Mouse (Mus musculus) leukemia stem cell, adult 10-12 weeks (primary cell): ENCODE data around the gene 4932415D10Rik. TPM values are rescaled to one million over a fixed set of nuclear protein-coding genes. Genes with fewer than 3 reads are reported as not detected.

ENCODE experiments used
- polyA plus RNA-seq: library from polyadenylated mRNA; stranded (reverse); fragments of >175 nt; gene quantifications from 2 replicates; pipeline ENCODE4 v1.2.3, GENCODE M21; 2012; ENCODE audit warnings: low replicate concordance

4932415D10Rik gene
- polyA plus RNA-seq: not detected in 2 replicates

GRCm38 (mm10) chr10:82316482-82316881, at the start of gene 4932415D10Rik:
Gene 4932415D10Rik, minus strand, starts transcription at chr10:82316582.

GRCm38 (mm10) chr10:82354083-82355010, 38.0 kb upstream of the 4932415D10Rik start, which contains the start of gene Gm4924:
Gene Gm4924, plus strand, starts transcription at chr10:82354255.

GRCm38 (mm10) chr10:82240742-82241400, 75.5 kb downstream of the 4932415D10Rik start, which contains the start of gene Zfp938:
Gene Zfp938, minus strand, starts transcription at chr10:82241280.

Other genes starting within 250 kb of the 4932415D10Rik start
- gene BC024063, start 233.2 kb downstream of the 4932415D10Rik start, polyA plus RNA-seq: not detected in 2 replicates
- 0.13 TPM in 1 of 2 replicates, not detected in the other for gene AU041133, start 188.6 kb downstream of the 4932415D10Rik start, polyA plus RNA-seq
- not detected in 2 replicates for gene Zfp938, start 75.3 kb downstream of the 4932415D10Rik start, polyA plus RNA-seq
- not detected in 2 replicates for gene Gm4924, start 37.7 kb upstream of the 4932415D10Rik start, polyA plus RNA-seq
- not detected in 2 replicates for gene Gm1553, start 176.0 kb upstream of the 4932415D10Rik start, polyA plus RNA-seq